Mouse (Mus musculus): ENCODE data around the gene Nsf.

DNA sequence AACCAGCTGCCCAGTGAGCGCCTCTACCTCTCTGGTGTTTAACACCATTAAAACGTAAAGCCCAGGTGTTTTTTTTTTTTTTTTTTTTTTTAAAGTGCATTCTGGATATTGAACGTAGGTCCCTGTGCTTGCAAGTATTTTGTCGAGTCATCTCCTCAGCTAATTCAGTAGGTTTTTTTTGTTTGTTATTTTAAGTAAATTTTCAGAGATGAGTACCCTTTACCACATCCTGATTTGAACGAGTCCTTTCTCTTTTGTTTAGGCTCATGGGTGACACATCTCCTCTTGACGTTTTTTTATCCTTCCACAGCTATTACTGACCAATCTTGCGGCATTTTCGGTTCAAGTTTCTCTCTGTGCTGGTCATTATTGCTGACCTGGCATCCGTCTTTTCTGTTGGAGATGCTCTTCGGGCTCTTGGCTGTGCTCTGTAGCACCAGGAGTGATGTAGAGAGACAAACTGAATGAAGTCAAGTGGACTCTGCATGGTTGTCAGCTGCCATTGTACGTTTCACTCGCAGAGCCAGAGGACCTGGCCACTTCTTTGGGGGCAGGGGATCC, 47.6 kb upstream of the Nsf start:
- no peak for TF ChIP-seq TAL1 (IDR thresholded peaks at IDR 0.05; ENCODE audit: low read length)
- TF ChIP-seq GATA1 (IDR thresholded peaks at IDR 0.05; ENCODE audit: low read length) = no peak

Data from erythroblast, embryonic 14.5 days (primary cell).